Mouse (Mus musculus): ENCODE results near the gene Hexim2.

- TF ChIP-seq CTCF (IDR thresholded peaks at IDR 0.05; ENCODE audit: low read depth): no peak
- no peak for TF ChIP-seq EP300 (IDR thresholded peaks at IDR 0.05; ENCODE audit: low read depth)
These were observed 18.5 kb upstream of the Hexim2 start for GRCm38 (mm10) chr11:103113771-103114170.

All from liver, postnatal 0 days (tissue).